Mouse (Mus musculus): ENCODE data around the gene C6.

The C6 gene

DNA sequence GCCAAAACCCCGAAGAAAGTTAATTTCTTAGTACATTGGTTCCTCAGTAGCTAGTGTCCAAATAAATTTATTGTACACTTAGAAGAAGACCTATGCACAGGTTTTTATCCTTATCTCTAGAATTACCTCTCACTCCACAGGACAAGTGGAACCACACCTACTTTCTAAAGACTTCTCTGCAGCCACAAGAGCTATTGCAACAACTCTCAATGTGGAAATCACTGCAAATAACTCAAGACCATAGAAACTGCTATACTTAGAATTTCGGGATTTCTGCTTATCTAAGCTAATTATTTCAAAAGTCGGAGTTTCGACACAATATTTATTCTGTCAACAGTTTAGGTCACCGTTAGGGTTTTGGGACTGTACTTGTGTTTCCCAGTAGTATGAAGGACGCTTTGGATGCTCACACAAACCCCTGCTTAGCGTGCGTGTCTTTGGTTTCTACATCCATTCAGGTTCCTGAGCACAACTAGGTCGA lies at the start of gene C6:
C6 (plus strand) TSS at position 346 of the 481 bp plus-strand sequence.
- Histone ChIP-seq H3K36me3 (ENCODE audit: insufficient read depth, low read length) (no peaks in the 10 kb centered on the region), H3K4me1 (replicated peaks; ENCODE audit: low read depth, low read length) (no peaks in the 10 kb centered on the region), H3K9me3 (ENCODE audit: low read length) (no peaks in the 10 kb centered on the region), H3K4me3 (replicated peaks; ENCODE audit: low read length) (no peak within 1 kb of the TSS), H3K27me3 (ENCODE audit: insufficient read depth, low read length) (no peaks in the 10 kb centered on the region)
- TF ChIP-seq POU5F1 (IDR thresholded peaks at IDR 0.05; ENCODE audit: borderline replicate concordance, low read length), result no peak
- no peak for TF ChIP-seq NANOG (IDR thresholded peaks at IDR 0.05; ENCODE audit: borderline replicate concordance, low read length)
- no peak for TF ChIP-seq CTCF (conservative IDR thresholded peaks at IDR 0.05; ENCODE audit: low read length)

DNA sequence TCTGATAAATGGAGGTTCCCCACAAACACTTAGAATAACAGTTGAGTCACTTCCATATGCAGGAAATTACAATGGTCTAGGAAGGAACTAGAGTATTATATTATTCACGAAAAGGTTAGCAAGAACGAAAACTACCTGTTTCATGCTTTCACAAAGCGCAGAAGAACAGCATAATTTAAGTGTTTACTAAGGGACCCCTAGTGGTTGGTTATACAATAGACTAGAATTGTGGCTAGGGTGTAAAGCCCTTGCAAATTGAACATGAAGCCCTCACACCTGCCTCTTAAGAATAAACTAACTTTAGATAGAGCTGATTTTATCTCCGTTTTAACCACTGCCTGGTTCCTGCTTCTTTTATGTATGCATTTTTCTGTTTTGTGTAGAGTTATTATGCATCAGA lies 29.4 kb upstream of the C6 start:
- H3K4me1 ChIP-seq (replicated peaks; ENCODE audit: low read depth, low read length), result no peaks in the 10 kb centered on the region
- H3K4me3 ChIP-seq (replicated peaks; ENCODE audit: low read length), result no peak overlapping the region
- TF ChIP-seq POU5F1 (IDR thresholded peaks at IDR 0.05; ENCODE audit: borderline replicate concordance, low read length) (no peak), CTCF (conservative IDR thresholded peaks at IDR 0.05; ENCODE audit: low read length) (peak; percentile 8; the same call in 1 of the 2 replicates), NANOG (IDR thresholded peaks at IDR 0.05; ENCODE audit: borderline replicate concordance, low read length) (no peak)
- H3K9me3 ChIP-seq (ENCODE audit: low read length), result peaks cover 34% of the 10 kb centered on the region
- H3K27me3 ChIP-seq (ENCODE audit: insufficient read depth, low read length), result no peaks in the 10 kb centered on the region
- H3K36me3 ChIP-seq (ENCODE audit: insufficient read depth, low read length), result no peaks in the 10 kb centered on the region

DNA sequence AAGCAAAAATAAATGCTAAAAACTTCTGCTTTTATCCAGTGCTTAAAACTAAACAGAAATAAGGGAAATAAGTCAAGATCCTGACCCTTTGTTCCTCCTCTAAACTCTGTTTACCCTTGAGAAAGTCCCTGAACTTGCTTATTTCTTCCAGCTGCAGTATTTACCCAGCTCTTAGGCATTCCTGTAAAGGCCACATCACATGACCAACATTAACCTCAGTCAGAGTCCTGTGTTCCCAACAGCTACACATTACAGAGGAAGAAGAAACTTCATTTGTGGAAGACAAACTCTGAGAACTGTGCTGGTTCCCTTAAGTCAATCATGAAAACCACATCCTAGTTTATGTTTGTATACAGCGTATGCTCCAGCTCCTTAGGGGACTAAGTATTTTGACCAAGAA lies 7.2 kb downstream of the C6 start:
- Histone ChIP-seq H3K9me3 (ENCODE audit: low read length) (no peaks in the 10 kb centered on the region), H3K36me3 (ENCODE audit: insufficient read depth, low read length) (no peaks in the 10 kb centered on the region), H3K4me1 (replicated peaks; ENCODE audit: low read depth, low read length) (no peaks in the 10 kb centered on the region), H3K4me3 (replicated peaks; ENCODE audit: low read length) (no peak overlapping the region), H3K27me3 (ENCODE audit: insufficient read depth, low read length) (no peaks in the 10 kb centered on the region)
- TF ChIP-seq CTCF (conservative IDR thresholded peaks at IDR 0.05; ENCODE audit: low read length) (no peak), POU5F1 (IDR thresholded peaks at IDR 0.05; ENCODE audit: borderline replicate concordance, low read length) (no peak), NANOG (IDR thresholded peaks at IDR 0.05; ENCODE audit: borderline replicate concordance, low read length) (no peak)

DNA sequence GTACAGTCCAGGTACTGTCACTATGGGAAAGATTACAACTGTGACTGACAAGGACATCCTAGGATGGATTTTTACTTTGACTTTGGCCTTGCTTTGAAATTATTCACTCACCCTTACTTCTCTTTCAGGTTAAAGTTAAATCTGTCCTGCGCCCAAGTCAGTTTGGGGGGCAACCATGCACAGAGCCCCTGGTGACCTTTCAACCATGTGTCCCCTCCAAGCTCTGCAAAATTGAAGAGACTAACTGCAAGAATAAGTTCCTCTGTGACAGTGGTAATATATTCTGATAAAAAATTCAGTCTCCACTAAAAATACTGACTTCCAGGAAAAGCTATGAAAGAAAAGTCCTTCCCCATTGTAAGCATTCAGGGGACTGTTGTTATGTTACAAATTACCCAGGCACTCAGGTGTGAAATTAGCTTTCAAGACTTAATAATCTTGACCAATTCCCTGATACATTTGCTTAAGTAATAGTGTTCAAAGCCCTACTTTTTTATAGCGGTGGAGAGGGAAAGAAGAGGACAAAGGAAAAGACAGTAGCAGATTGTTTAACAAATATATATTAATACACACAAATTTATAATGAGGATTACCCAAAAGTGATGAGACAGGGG lies 8.1 kb downstream of the C6 start:
- Histone ChIP-seq H3K4me3 (replicated peaks; ENCODE audit: low read length) (no peak overlapping the region), H3K9me3 (ENCODE audit: low read length) (no peaks in the 10 kb centered on the region), H3K27me3 (ENCODE audit: insufficient read depth, low read length) (no peaks in the 10 kb centered on the region), H3K4me1 (replicated peaks; ENCODE audit: low read depth, low read length) (no peaks in the 10 kb centered on the region), H3K36me3 (ENCODE audit: insufficient read depth, low read length) (no peaks in the 10 kb centered on the region)
- TF ChIP-seq NANOG (IDR thresholded peaks at IDR 0.05; ENCODE audit: borderline replicate concordance, low read length), result no peak
- TF ChIP-seq POU5F1 (IDR thresholded peaks at IDR 0.05; ENCODE audit: borderline replicate concordance, low read length), result no peak
- TF ChIP-seq CTCF (conservative IDR thresholded peaks at IDR 0.05; ENCODE audit: low read length), result no peak

DNA sequence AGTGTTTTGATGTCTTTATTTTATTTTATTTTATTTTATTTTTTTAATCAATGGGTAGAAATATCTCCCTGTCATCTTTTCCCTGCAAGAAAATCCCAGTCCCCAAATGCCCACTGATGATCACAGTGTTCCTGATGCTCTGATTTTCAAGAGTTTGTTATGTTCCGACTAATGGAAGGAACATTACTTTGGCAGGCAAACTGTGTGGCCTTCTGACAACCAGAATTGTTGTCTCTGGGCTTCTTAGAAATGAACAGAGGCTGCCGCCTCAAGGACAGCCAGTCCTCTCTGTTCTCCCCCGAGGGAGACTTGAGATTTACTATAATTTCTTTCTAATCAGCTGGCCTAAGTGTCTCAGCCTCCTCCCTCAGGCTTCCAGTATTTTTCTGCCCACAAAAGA lies 20.7 kb downstream of the C6 start:
- no peaks in the 10 kb centered on the region for H3K9me3 ChIP-seq (ENCODE audit: low read length)
- H3K36me3 ChIP-seq (ENCODE audit: insufficient read depth, low read length), result no peaks in the 10 kb centered on the region
- no peak overlapping the region for H3K4me3 ChIP-seq (replicated peaks; ENCODE audit: low read length)
- no peaks in the 10 kb centered on the region for H3K4me1 ChIP-seq (replicated peaks; ENCODE audit: low read depth, low read length)
- TF ChIP-seq NANOG (IDR thresholded peaks at IDR 0.05; ENCODE audit: borderline replicate concordance, low read length) (no peak), POU5F1 (IDR thresholded peaks at IDR 0.05; ENCODE audit: borderline replicate concordance, low read length) (no peak), CTCF (conservative IDR thresholded peaks at IDR 0.05; ENCODE audit: low read length) (no peak)
- no peaks in the 10 kb centered on the region for H3K27me3 ChIP-seq (ENCODE audit: insufficient read depth, low read length)

DNA sequence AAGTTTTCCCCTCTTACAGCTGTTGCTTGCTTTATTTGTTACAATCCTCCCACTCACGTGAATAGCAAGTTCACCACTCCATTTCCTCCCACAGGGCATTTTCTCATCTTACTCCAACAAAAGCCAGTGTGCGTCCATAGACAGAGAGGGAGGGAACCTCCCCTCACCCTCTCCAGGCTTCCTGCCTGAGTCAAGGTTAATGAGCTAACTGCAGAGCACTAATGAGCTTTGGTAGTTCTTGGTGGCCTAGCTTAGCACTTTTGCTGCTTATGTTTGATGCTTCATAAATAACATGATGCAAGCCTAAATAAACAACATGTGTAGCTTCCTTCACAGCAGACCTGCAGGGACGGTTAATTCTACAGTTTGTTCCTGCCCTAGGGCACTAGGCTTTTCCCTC lies 63.4 kb downstream of the C6 start:
- Histone ChIP-seq H3K4me1 (replicated peaks; ENCODE audit: low read depth, low read length) (no peaks in the 10 kb centered on the region), H3K4me3 (replicated peaks; ENCODE audit: low read length) (no peak overlapping the region), H3K36me3 (ENCODE audit: insufficient read depth, low read length) (no peaks in the 10 kb centered on the region), H3K9me3 (ENCODE audit: low read length) (no peaks in the 10 kb centered on the region), H3K27me3 (ENCODE audit: insufficient read depth, low read length) (no peaks in the 10 kb centered on the region)
- TF ChIP-seq NANOG (IDR thresholded peaks at IDR 0.05; ENCODE audit: borderline replicate concordance, low read length), result no peak
- no peak for TF ChIP-seq CTCF (conservative IDR thresholded peaks at IDR 0.05; ENCODE audit: low read length)

DNA sequence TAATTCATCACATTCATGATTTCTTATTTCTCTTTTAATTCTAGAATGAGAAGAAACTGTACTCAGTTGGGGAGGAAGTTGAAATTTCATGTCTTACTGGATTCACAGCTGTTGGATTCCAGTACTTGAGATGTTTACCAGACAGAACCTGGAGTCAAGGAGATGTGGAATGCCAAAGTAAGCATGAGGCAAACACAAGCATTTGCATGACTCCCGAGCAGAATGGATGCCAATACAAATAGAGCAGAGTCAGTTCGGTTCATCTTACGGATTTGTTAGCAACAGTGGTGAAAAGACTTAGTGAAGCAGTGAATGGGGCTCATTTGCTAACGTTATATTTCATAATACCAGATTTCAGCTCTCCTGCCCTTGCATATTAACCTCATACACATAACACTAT lies 69.9 kb downstream of the C6 start:
- H3K27me3 ChIP-seq (ENCODE audit: insufficient read depth, low read length), result no peaks in the 10 kb centered on the region
- TF ChIP-seq POU5F1 (IDR thresholded peaks at IDR 0.05; ENCODE audit: borderline replicate concordance, low read length) (no peak), NANOG (IDR thresholded peaks at IDR 0.05; ENCODE audit: borderline replicate concordance, low read length) (no peak), CTCF (conservative IDR thresholded peaks at IDR 0.05; ENCODE audit: low read length) (no peak)
- no peak overlapping the region for H3K4me3 ChIP-seq (replicated peaks; ENCODE audit: low read length)
- no peaks in the 10 kb centered on the region for H3K36me3 ChIP-seq (ENCODE audit: insufficient read depth, low read length)
- H3K4me1 ChIP-seq (replicated peaks; ENCODE audit: low read depth, low read length), result no peaks in the 10 kb centered on the region
- H3K9me3 ChIP-seq (ENCODE audit: low read length), result peaks cover 8% of the 10 kb centered on the region

DNA sequence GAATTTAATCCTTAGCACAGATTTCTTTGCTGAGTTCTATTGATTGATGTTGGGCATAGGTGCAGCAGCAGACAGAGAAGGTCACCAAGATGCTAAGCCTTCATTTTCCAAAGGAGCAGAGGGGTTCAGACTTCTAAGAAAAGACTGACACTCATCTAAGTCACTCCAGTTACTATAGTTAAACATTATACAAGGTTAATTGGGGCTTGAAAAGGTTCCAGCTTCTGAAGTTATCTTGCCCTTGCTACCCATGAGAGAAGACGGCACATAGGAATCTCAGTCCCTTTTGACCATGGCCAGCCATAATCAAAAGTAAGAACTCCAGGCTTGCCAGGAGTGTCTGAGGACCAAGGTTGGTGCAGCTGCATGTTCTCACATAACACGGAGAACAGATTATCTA lies 77.3 kb downstream of the C6 start:
- peaks cover 33% of the 10 kb centered on the region for H3K9me3 ChIP-seq (ENCODE audit: low read length)
- no peaks in the 10 kb centered on the region for H3K4me1 ChIP-seq (replicated peaks; ENCODE audit: low read depth, low read length)
- TF ChIP-seq POU5F1 (IDR thresholded peaks at IDR 0.05; ENCODE audit: borderline replicate concordance, low read length) (no peak), NANOG (IDR thresholded peaks at IDR 0.05; ENCODE audit: borderline replicate concordance, low read length) (no peak), CTCF (conservative IDR thresholded peaks at IDR 0.05; ENCODE audit: low read length) (no peak)
- no peak overlapping the region for H3K4me3 ChIP-seq (replicated peaks; ENCODE audit: low read length)
- H3K36me3 ChIP-seq (ENCODE audit: insufficient read depth, low read length), result no peaks in the 10 kb centered on the region
- no peaks in the 10 kb centered on the region for H3K27me3 ChIP-seq (ENCODE audit: insufficient read depth, low read length)

DNA sequence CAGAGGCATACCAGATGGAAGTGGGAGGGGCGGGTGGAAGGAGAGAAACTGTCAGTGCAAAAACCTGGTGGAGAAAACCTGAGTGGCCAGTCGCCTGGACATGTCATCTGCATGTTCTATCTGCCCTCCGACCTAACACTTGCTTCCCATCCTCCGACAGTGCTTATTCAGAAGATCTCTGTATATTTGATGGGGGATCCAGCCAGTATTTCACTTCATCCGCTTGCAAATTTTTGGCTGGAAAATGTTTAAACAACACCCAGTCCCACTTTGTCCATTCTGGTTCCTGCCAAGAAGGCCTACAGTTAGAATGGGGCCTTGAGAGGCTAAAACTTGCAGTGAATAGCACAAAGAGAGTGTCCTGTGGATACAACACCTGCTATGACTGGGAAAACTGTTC lies 81.2 kb downstream of the C6 start:
- H3K36me3 ChIP-seq (ENCODE audit: insufficient read depth, low read length), result no peaks in the 10 kb centered on the region
- no peaks in the 10 kb centered on the region for H3K27me3 ChIP-seq (ENCODE audit: insufficient read depth, low read length)
- H3K4me1 ChIP-seq (replicated peaks; ENCODE audit: low read depth, low read length), result no peaks in the 10 kb centered on the region
- H3K9me3 ChIP-seq (ENCODE audit: low read length), result peaks cover 12% of the 10 kb centered on the region
- TF ChIP-seq NANOG (IDR thresholded peaks at IDR 0.05; ENCODE audit: borderline replicate concordance, low read length) (no peak), POU5F1 (IDR thresholded peaks at IDR 0.05; ENCODE audit: borderline replicate concordance, low read length) (no peak), CTCF (conservative IDR thresholded peaks at IDR 0.05; ENCODE audit: low read length) (no peak)
- no peak overlapping the region for H3K4me3 ChIP-seq (replicated peaks; ENCODE audit: low read length)

All from E14TG2a.4 (cell line).